Mouse (Mus musculus) c-Kit-positive CD71-positive TER-119-negative erythroid progenitor cells, embryonic 14.5 days (primary cell): ENCODE measurements around the gene Spata3.

Source experiments
- DNase-seq: peaks from one replicate; pipeline ENCODE4 v3.0.0-alpha.2; 2013; ENCODE audit warnings: low read depth

Spata3 gene

GRCm38 (mm10) chr1:86032273-86032987 is 15.8 kb downstream of the Spata3 start:
- no peak for DNase-seq

GRCm38 (mm10) chr1:86038191-86038951 is 21.8 kb downstream of the Spata3 start:
- DNase-seq: no peak

- DNase-seq: no peak
These were observed 23.5 kb downstream of the Spata3 start for GRCm38 (mm10) chr1:86040131-86040530.

- no peak for DNase-seq
These were observed 24.2 kb downstream of the Spata3 start for GRCm38 (mm10) chr1:86040817-86041216.

GRCm38 (mm10) chr1:86045056-86045455 is 28.4 kb downstream of the Spata3 start:
- DNase-seq: no peak

GRCm38 (mm10) chr1:86045848-86046805 is 29.5 kb downstream of the Spata3 start, which contains the start of gene 2810459M11Rik:
TSS of gene 2810459M11Rik (plus strand) at chr1:86045863.
- DNase-seq: no peak

GRCm38 (mm10) chr1:86046833-86047563 is 30.4 kb downstream of the Spata3 start:
- DNase-seq: no peak

GRCm38 (mm10) chr1:86048231-86048630 is 31.6 kb downstream of the Spata3 start:
- no peak for DNase-seq

- DNase-seq: no peak
These were observed 32.1 kb downstream of the Spata3 start for GRCm38 (mm10) chr1:86048744-86049143.

GRCm38 (mm10) chr1:86053198-86053921 is 36.7 kb downstream of the Spata3 start:
- no peak for DNase-seq

GRCm38 (mm10) chr1:86054943-86055342 is 38.3 kb downstream of the Spata3 start:
- DNase-seq: no peak

- no peak for DNase-seq
These were observed 39.7 kb downstream of the Spata3 start for GRCm38 (mm10) chr1:86056284-86056683.

GRCm38 (mm10) chr1:86058856-86059769 is 42.5 kb downstream of the Spata3 start:
- peak; percentile 96 for DNase-seq

- no peak for DNase-seq
These were observed 45.9 kb downstream of the Spata3 start for GRCm38 (mm10) chr1:86062523-86062922.

GRCm38 (mm10) chr1:86064271-86064991 is 47.8 kb downstream of the Spata3 start, which contains the start of gene Psmd1:
TSS of gene Psmd1 (plus strand) at chr1:86064387.
- DNase-seq: peak; percentile 93

GRCm38 (mm10) chr1:86076565-86076964 is 59.9 kb downstream of the Spata3 start:
- no peak for DNase-seq
